Mouse (Mus musculus): ENCODE measurements around the gene Baiap2. TPM values are rescaled to one million over a fixed set of nuclear protein-coding genes. Genes with fewer than 3 reads are reported as not detected.

The Baiap2 gene
- polyA plus RNA-seq, 1 experiment from 2014 or later = 15.3 TPM

DNA sequence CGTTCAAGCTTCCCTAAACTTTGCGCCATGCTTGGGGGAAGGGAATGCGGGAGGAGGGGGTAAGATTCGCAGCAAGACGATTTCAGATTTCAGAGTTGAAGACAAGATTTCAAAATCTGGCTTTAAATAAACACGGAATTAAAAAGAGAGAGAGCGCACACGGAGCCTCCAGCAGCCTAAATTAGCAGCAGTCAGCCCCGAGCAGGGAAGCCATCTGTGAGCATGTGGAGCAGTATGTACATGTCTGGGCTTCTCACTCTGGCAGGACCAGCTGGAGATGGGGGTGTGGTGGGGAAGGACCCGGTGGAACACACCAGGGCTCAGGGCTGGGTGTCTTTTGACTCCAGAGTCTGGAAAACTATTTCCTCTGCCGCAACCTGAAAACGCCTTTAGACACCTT lies 5.3 kb upstream of the Baiap2 start:
- Histone ChIP-seq H3K4me2 (replicated peaks) (no peak overlapping the region), H3K36me3 (no peaks in the 10 kb centered on the region), H3K27me3 (peaks cover 3% of the 10 kb centered on the region; the same call in 1 of the 2 replicates), H3K4me3 (no peak overlapping the region), H3K9ac (no peak overlapping the region), H3K9me3 (no peaks in the 10 kb centered on the region), H3K27ac (peak overlapping the region; percentile 25), H3K4me1 (peaks cover 62% of the 10 kb centered on the region)
- 35% methylated on average over 12 of the region's 12 CpGs for WGBS
- 0 out of 2 replicates have a peak, but pooled peaks have one; percentile 55 for ATAC-seq (ENCODE audit: insufficient number of reproducible peaks, insufficient read depth, low FRiP score, low TSS enrichment)

DNA sequence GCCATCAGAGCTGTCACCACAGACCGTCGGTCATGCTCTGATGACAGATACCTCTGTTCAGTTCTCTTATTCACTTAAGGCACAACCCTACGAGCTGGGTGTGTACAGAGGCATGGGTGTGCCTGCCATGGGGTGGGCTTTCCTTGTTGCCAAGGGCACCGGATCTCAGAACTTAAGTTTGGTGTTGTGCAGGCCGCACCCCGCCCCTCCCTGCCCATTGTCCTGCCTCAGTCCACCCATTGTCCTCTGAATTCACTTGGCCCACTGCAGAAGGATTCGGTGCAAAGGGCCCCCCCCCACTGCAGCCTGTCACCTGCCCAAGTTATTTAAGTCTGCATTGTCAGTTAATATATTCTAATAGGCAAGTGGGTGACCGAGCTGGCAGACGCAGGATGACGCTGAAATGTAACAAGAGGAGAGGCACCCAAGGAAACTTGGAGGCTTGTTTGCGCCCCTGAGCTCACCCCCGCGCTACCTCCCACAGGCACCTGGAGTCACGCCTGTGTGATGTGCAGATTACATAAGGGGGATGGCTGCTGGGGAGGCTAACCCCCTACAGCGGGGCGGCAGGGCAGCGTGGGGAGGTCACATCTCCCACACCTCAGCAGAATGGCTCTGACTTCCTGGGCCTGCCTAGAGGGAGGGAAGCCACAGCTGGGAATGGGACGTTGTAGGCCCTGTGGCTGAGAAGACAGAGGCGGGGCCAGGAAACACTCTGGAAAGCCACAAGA lies 4.6 kb upstream of the Baiap2 start:
- H3K4me2 ChIP-seq (replicated peaks) = no peak overlapping the region
- H3K4me1 ChIP-seq = peaks cover 60% of the 10 kb centered on the region
- ATAC-seq (ENCODE audit: insufficient number of reproducible peaks, insufficient read depth, low FRiP score, low TSS enrichment) = no peak
- no peak overlapping the region for H3K4me3 ChIP-seq
- H3K9me3 ChIP-seq = no peaks in the 10 kb centered on the region
- H3K9ac ChIP-seq = no peak overlapping the region
- no peaks in the 10 kb centered on the region for H3K36me3 ChIP-seq
- H3K27me3 ChIP-seq = peaks cover 3% of the 10 kb centered on the region; the same call in 1 of the 2 replicates
- 62% methylated on average over 19 of the region's 19 CpGs for WGBS
- 0 out of 2 replicates have a peak overlapping the region, but pooled peaks have one; percentile 25 for H3K27ac ChIP-seq

DNA sequence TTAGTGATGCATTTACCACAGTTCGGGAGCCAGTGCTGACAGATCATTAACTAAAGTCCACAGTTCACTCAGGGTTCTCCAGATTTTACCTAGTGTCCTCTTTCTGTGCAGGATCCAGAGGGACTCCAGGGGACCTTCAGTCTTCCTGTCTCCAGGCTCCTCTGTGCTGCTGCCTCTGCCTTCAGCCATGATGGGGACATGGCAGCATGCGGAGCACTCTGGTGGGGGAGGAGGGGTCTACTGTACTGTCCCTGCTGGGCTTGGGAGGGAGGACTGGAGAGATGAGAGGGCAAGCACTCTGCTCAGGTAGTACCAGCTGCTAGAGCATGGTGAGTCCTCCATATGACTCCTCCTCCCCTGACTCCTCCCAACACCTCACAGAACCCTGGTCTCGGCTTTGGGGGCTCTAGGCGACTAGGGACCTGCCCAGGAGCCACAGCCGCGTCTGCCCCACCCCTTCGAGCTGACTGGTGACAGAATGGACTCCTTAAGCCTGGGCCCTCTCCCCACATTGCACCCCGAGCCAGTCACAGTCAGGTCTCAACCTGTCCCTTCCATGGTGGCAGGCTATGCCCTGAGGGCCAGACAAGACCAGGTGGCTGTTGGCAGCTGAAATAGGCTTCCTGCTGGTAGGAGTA lies 3.4 kb upstream of the Baiap2 start:
- Histone ChIP-seq H3K27me3 (peaks cover 3% of the 10 kb centered on the region; the same call in 1 of the 2 replicates), H3K4me3 (no peak overlapping the region), H3K4me2 (replicated peaks) (no peak overlapping the region), H3K27ac (no peak overlapping the region; the same call in 1 of the 2 replicates), H3K36me3 (no peaks in the 10 kb centered on the region), H3K9ac (peak overlapping the region; percentile 5; the same call in 1 of the 2 replicates), H3K4me1 (peaks cover 68% of the 10 kb centered on the region), H3K9me3 (no peaks in the 10 kb centered on the region)
- 42% methylated on average over 8 of the region's 8 CpGs for WGBS
- no peak for ATAC-seq (ENCODE audit: insufficient number of reproducible peaks, insufficient read depth, low FRiP score, low TSS enrichment)

DNA sequence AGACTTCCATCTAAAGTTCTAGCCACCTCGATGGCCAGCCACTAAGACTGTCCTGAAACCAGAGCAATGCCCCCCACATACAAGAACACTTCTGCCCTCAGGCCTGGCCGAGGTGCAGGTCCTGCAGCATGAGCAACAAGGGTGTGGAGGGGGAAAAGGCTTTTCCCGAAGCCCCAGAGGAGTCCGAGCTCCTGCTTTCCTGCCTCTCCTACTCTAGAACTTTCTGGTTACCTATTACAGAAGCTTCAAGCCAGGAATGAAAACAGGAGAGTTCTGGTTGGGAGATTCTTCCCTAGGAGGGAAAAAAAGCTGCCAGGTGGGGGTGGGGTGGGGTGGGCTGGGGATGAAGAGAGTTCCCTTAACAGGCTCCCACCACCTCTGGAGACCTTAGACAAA lies 2.9 kb upstream of the Baiap2 start:
- H3K27ac ChIP-seq = no peak overlapping the region; the same call in 1 of the 2 replicates
- H3K9me3 ChIP-seq = no peaks in the 10 kb centered on the region
- no peak overlapping the region for H3K9ac ChIP-seq
- H3K4me2 ChIP-seq (replicated peaks) = no peak overlapping the region
- no peak overlapping the region for H3K4me3 ChIP-seq
- peaks cover 73% of the 10 kb centered on the region for H3K4me1 ChIP-seq
- H3K36me3 ChIP-seq = no peaks in the 10 kb centered on the region
- 47% methylated on average over 4 of the region's 4 CpGs for WGBS
- no peak for ATAC-seq (ENCODE audit: insufficient number of reproducible peaks, insufficient read depth, low FRiP score, low TSS enrichment)
- H3K27me3 ChIP-seq = peaks cover 3% of the 10 kb centered on the region; the same call in 1 of the 2 replicates

DNA sequence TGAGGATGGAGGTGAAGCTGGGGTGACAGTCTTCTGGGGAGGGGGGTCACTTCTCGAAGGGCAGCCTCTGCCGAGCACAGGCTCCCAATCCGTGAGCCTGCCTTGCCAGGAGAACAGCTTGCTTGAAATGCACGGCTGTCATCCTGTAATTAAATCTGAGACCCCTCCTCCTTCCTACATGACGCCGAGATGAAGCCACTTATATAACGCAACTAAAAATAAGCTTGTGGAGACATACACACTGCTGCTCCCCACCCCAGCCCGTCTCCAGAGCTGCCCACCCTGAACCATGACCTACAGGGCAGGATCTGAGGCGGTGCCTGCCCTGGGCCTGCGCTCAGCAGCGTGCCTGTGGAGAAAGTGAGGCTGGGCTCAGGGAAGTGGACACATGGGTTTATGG lies 2.4 kb upstream of the Baiap2 start:
- Histone ChIP-seq H3K27me3 (peaks cover 3% of the 10 kb centered on the region; the same call in 1 of the 2 replicates), H3K36me3 (no peaks in the 10 kb centered on the region), H3K9ac (no peak overlapping the region), H3K4me2 (replicated peaks) (peak overlapping the region; percentile 17; the same call in 1 of the 2 replicates), H3K4me1 (peaks cover 77% of the 10 kb centered on the region), H3K27ac (no peak overlapping the region), H3K4me3 (no peak overlapping the region), H3K9me3 (no peaks in the 10 kb centered on the region)
- 51% methylated on average over 11 of the region's 11 CpGs for WGBS
- no peak for ATAC-seq (ENCODE audit: insufficient number of reproducible peaks, insufficient read depth, low FRiP score, low TSS enrichment)

DNA sequence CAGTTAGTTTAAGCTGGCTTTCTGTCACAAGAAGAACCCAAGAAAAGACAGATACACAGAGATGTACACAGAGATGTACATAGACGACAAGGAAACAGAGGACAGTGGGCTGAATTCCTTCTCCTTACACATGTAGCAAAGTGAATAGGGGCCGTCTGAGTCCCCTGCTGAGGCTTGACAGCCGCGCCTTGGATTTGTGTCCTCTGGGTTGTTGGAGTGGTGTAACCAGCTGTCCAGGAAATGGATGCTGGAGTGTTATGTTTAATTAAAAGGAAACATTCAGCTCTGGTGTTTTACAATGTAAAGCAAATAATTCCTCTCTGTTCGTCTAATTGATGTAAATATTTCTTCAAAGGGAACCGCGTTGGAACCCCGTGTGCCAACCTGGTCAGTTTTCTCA lies 769 bp upstream of the Baiap2 start:
- H3K4me3 ChIP-seq = peak overlapping the region; percentile 69
- H3K27ac ChIP-seq = no peak overlapping the region
- 6% methylated on average over 8 of the region's 8 CpGs for WGBS
- H3K9ac ChIP-seq = peak overlapping the region; percentile 53
- no peaks in the 10 kb centered on the region for H3K36me3 ChIP-seq
- no peak for ATAC-seq (ENCODE audit: insufficient number of reproducible peaks, insufficient read depth, low FRiP score, low TSS enrichment)
- peaks cover 3% of the 10 kb centered on the region; the same call in 1 of the 2 replicates for H3K27me3 ChIP-seq
- no peaks in the 10 kb centered on the region for H3K9me3 ChIP-seq
- H3K4me2 ChIP-seq (replicated peaks) = peak overlapping the region; percentile 67
- H3K4me1 ChIP-seq = peaks cover 67% of the 10 kb centered on the region

DNA sequence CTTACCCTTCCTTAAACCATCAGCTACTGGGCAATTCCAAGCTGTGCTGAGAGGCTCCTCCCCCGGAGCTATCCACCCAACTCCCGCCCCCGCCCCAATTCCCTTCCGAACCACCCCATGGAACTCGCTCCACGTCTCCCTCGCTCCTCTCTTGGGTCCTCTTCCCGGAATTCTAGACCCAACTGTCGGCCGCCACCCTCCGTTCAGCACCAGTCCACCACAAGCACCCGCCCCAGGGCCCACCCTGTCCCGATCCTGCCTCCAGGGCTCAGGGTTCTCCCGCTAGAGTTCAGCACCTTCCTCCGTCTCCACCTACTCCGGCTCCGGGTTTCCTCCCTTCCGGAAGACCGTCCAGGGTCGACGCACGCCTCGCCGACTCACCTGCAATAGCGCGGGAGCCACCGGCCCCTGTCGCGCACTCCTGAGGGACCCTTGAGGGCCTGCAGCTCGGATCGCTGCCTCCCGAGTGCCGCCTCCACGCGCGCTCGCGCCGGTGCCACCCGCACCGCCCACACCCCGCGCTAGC lies 299 bp upstream of the Baiap2 start:
- H3K27me3 ChIP-seq = peaks cover 3% of the 10 kb centered on the region; the same call in 1 of the 2 replicates
- H3K9me3 ChIP-seq = no peaks in the 10 kb centered on the region
- H3K4me1 ChIP-seq = peaks cover 62% of the 10 kb centered on the region
- H3K4me3 ChIP-seq = peak overlapping the region; percentile 69
- ATAC-seq (ENCODE audit: insufficient number of reproducible peaks, insufficient read depth, low FRiP score, low TSS enrichment) = peak; percentile 36
- H3K9ac ChIP-seq = peak overlapping the region; percentile 53
- H3K4me2 ChIP-seq (replicated peaks) = peak overlapping the region; percentile 67
- H3K27ac ChIP-seq = peak overlapping the region; percentile 75
- under 1% methylated on average over 43 of the region's 43 CpGs for WGBS
- H3K36me3 ChIP-seq = no peaks in the 10 kb centered on the region

DNA sequence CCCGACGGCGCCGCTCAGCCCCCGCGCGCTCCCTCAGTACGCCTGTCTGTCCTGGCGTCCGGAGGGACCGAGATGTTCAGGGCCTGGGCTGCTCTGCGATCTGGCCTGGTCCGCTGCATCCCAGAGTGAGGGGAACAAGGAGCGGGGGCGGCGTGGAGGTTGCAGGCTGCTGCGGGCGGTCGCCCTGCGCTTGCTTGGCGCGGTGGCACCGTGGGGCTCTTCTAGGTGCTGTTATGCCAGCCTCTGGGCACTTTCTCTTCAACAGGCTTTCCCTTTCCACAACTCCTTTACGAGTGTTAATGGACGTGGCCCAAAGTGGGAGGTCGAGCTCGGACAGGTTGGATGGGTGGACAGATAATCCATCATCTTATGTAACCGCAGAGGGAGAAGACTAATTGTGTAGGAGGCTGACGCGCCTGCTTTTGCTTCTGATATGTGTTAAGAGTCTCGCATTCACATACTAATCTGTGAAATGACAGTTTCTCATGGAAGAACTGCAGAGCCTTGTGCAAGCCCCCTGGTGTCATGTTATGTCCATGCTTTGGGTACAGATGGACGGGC lies 945 bp downstream of the Baiap2 start:
- ATAC-seq (ENCODE audit: insufficient number of reproducible peaks, insufficient read depth, low FRiP score, low TSS enrichment) = peak; percentile 15; the same call in 1 of the 2 replicates
- Histone ChIP-seq H3K9me3 (no peaks in the 10 kb centered on the region), H3K4me2 (replicated peaks) (peak overlapping the region; percentile 96), H3K9ac (peak overlapping the region; percentile 76), H3K4me1 (peaks cover 56% of the 10 kb centered on the region), H3K27me3 (peaks cover 3% of the 10 kb centered on the region; the same call in 1 of the 2 replicates), H3K27ac (no peak overlapping the region), H3K4me3 (peak overlapping the region; percentile 69), H3K36me3 (no peaks in the 10 kb centered on the region)
- 7% methylated on average over 32 of the region's 32 CpGs for WGBS

DNA sequence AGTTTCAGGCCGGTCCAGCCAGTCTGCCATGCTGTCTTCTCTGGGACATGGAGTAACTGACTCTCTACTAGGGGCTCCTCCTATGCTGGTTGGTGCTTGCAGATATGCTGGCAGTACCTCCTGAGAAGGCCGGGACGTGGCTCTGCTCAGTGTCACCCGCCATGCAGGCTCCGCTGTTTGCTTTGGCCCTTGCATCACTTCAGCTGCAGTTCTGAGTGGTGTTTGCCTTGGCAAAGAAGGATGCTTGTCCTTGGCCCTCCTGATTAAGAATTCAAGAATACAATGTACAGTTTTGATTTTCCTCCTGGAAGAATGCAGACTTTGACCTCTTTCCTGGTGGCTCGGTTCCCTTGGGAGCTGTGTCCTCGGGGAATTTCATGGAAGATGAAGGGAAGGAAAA lies 2.8 kb downstream of the Baiap2 start:
- Histone ChIP-seq H3K9me3 (no peaks in the 10 kb centered on the region), H3K4me2 (replicated peaks) (no peak overlapping the region), H3K27ac (no peak overlapping the region), H3K9ac (no peak overlapping the region), H3K4me1 (peaks cover 40% of the 10 kb centered on the region), H3K27me3 (no peaks in the 10 kb centered on the region), H3K4me3 (no peak overlapping the region), H3K36me3 (no peaks in the 10 kb centered on the region)
- no peak for ATAC-seq (ENCODE audit: insufficient number of reproducible peaks, insufficient read depth, low FRiP score, low TSS enrichment)
- WGBS = 77% methylated on average over 7 of the region's 7 CpGs

DNA sequence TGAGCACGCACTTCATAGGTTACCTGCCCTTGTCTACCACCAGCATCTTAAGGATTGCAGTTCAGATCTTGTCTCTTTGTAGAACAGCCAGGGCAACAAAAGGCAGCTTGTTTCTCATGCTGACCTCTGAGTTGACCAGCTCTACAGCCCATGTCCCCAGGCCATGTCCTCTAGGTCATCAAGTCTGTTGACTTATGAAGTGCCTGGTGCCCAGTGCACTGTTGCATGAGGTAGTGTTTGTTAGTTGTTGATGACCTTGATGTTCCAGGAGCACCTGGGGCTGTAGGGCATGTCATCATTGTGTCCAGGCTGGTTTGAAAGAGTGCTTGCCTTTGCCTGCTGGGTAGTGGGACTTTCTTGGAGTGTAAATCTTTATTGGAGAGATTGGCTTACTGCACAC lies 4.9 kb downstream of the Baiap2 start:
- no peaks in the 10 kb centered on the region for H3K36me3 ChIP-seq
- H3K9me3 ChIP-seq = no peaks in the 10 kb centered on the region
- WGBS = 96% methylated on average over 1 of the region's 1 CpGs
- no peak overlapping the region for H3K9ac ChIP-seq
- no peak overlapping the region for H3K4me3 ChIP-seq
- ATAC-seq (ENCODE audit: insufficient number of reproducible peaks, insufficient read depth, low FRiP score, low TSS enrichment) = no peak
- H3K4me1 ChIP-seq = peaks cover 28% of the 10 kb centered on the region
- no peak overlapping the region for H3K4me2 ChIP-seq (replicated peaks)
- no peak overlapping the region for H3K27ac ChIP-seq
- H3K27me3 ChIP-seq = no peaks in the 10 kb centered on the region

DNA sequence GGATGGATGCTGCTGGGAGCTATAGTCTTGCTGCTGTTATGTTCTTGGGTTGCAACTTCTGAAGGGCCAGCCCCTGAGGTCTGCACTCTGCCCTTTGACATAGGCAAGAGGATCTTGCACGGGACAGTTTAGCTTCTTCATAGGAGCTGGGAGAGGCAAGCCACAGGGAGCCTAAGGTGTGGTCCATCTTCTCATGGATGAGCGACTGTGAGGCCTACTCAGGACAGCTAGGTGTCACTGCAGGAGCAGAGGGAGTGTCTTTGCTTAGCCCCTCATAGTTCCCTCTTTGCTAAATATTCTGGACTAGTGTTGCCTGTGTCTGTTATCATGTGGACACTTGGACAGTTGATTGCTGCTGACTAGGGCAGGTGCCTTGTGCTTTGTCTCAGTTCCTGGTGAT lies 5.3 kb downstream of the Baiap2 start:
- 62% methylated on average over 2 of the region's 2 CpGs for WGBS

More for the DNA sequence above, 5.3 kb downstream of the Baiap2 start:
- ATAC-seq (ENCODE audit: insufficient number of reproducible peaks, insufficient read depth, low FRiP score, low TSS enrichment) = no peak
- Histone ChIP-seq H3K4me2 (replicated peaks) (no peak overlapping the region), H3K4me1 (peaks cover 31% of the 10 kb centered on the region), H3K4me3 (no peak overlapping the region), H3K27me3 (no peaks in the 10 kb centered on the region), H3K9me3 (no peaks in the 10 kb centered on the region), H3K27ac (no peak overlapping the region), H3K36me3 (no peaks in the 10 kb centered on the region), H3K9ac (no peak overlapping the region)

All from embryonic facial prominence, embryonic 12.5 days (tissue).